Mouse (Mus musculus) ES-E14 (cell line): Measurements from ENCODE around the gene Zfp612. TPM values are rescaled to one million over a fixed set of nuclear protein-coding genes. Genes with fewer than 3 reads are reported as not detected.

Experiments used
- DNase-seq: peaks from one replicate; pipeline ENCODE4 v3.0.0-alpha.2; 2013; ENCODE audit warnings: low read depth, low spot score
- H3K27ac ChIP-seq: 2 replicates; pipeline ENCODE4 v1.5.1; 2012; ENCODE audit warnings: low read depth, mild to moderate bottlenecking, low read length, moderate library complexity, mixed read lengths; ENCODE audit not compliant: poor library complexity, insufficient read depth, severe bottlenecking
- H3K36me3 ChIP-seq: 2 replicates; pipeline ENCODE4 v1.6.1; 2012; ENCODE audit warnings: mild to moderate bottlenecking, low read length, moderate library complexity, mixed read lengths; ENCODE audit not compliant: control insufficient read depth, poor library complexity, insufficient read depth, severe bottlenecking
- H3K4me1 ChIP-seq, 2 experiments: fragments of 150-350 bp in 1 of 2; sonication (generic) in 1 of 2; 2 replicates each; pipeline ENCODE4 v1.6.1; 2012; ENCODE audit warnings: low read length in 2 of 2, mild to moderate bottlenecking in 1 of 2, mixed read lengths in 1 of 2; ENCODE audit not compliant: control insufficient read depth in 2 of 2, insufficient read depth in 2 of 2, poor library complexity in 1 of 2
- H3K4me3 ChIP-seq, 2 experiments: fragments of 150-350 bp in 1 of 2; sonication (generic) in 1 of 2; 2 replicates each; pipeline ENCODE4 v1.5.1; 2012; ENCODE audit warnings: low read length in 2 of 2, low read depth in 1 of 2, mild to moderate bottlenecking in 1 of 2, mixed read lengths in 1 of 2; ENCODE audit not compliant: insufficient read depth in 1 of 2, poor library complexity in 1 of 2, severe bottlenecking in 1 of 2
- H3K9ac ChIP-seq: 2 replicates; pipeline ENCODE4 v1.6.1; 2012; ENCODE audit warnings: low read depth, mild to moderate bottlenecking, low read length, mixed read lengths; ENCODE audit not compliant: poor library complexity, insufficient read depth, severe bottlenecking
- H3K9me3 ChIP-seq: fragments of 150-350 bp; sonication (generic); 2 replicates; pipeline ENCODE4 v1.6.1; 2012; ENCODE audit warnings: low read depth, mild to moderate bottlenecking, low read length; ENCODE audit not compliant: control insufficient read depth, insufficient read depth
- CHD2 ChIP-seq: IDR thresholded peaks from 2 replicates; pipeline ENCODE4 v1.6.1; 2014; ENCODE audit warnings: mild to moderate bottlenecking, low read depth, low read length, inconsistent platforms
- HCFC1 ChIP-seq: IDR thresholded peaks from 2 replicates; pipeline ENCODE4 v1.6.1; 2012; ENCODE audit warnings: low read length, inconsistent platforms, borderline replicate concordance; ENCODE audit not compliant: insufficient read depth
- MAFK ChIP-seq: IDR thresholded peaks from 2 replicates; pipeline ENCODE4 v1.6.1; 2014; ENCODE audit warnings: mild to moderate bottlenecking, low read depth, low read length, inconsistent platforms; ENCODE audit not compliant: insufficient read depth
- ZC3H11A ChIP-seq: IDR thresholded peaks from 2 replicates; pipeline ENCODE4 v1.6.1; 2012; ENCODE audit warnings: low read depth, mild to moderate bottlenecking, inconsistent platforms, low read length, borderline replicate concordance
- ZNF384 ChIP-seq: IDR thresholded peaks from 2 replicates; pipeline ENCODE4 v1.6.1; 2012; ENCODE audit warnings: low read depth, low read length, inconsistent platforms
- in situ Hi-C, 2 experiments: fragments of 600-800 bp; cut with MboI; formaldehyde crosslinking; loops; one replicate each; pipeline ENCODE4 v1.15.1; 2025; ENCODE audit warnings: low sequenced_read_pairs in 2 of 2, inconsistent platforms in 1 of 2; ENCODE audit not compliant: unreplicated experiment in 2 of 2
- total RNA-seq: library from RNA; depleted of rRNA; stranded (reverse); fragments of 300-350 nt; gene quantifications from 2 replicates; pipeline ENCODE4 v1.2.3, GENCODE M21; 2012

Zfp612 gene
- total RNA-seq, 1 experiment = 3.9 TPM

GRCm38 (mm10) chr8:110039659-110040058, 39.9 kb upstream of the Zfp612 start, which contains the start of gene Chst4:
Gene Chst4 (minus strand): TSS chr8:110039740.
- no peak within 1 kb of the TSS for H3K9ac ChIP-seq
- H3K4me3 ChIP-seq = no peak within 1 kb of the TSS
- H3K36me3 ChIP-seq = no peaks in the 10 kb centered on the region
- no peaks in the 10 kb centered on the region for H3K9me3 ChIP-seq
- no peak within 1 kb of the TSS for H3K27ac ChIP-seq
- TF ChIP-seq CHD2 (no peak), ZNF384 (no peak), HCFC1 (no peak), ZC3H11A (no peak), MAFK (no peak)
- DNase-seq = no peak
- in situ Hi-C loops = no loop called here
- H3K4me1 ChIP-seq = no peaks in the 10 kb centered on the region

GRCm38 (mm10) chr8:110040509-110040908, 39.0 kb upstream of the Zfp612 start:
- Histone ChIP-seq H3K36me3 (no peaks in the 10 kb centered on the region), H3K4me3 (no peak overlapping the region), H3K9me3 (no peaks in the 10 kb centered on the region), H3K4me1 (no peaks in the 10 kb centered on the region), H3K27ac (no peak overlapping the region), H3K9ac (no peak overlapping the region)
- TF ChIP-seq ZC3H11A (no peak), CHD2 (no peak), HCFC1 (no peak), MAFK (no peak), ZNF384 (no peak)
- no peak for DNase-seq
- in situ Hi-C loops = no loop called here

GRCm38 (mm10) chr8:110051208-110051607, 28.3 kb upstream of the Zfp612 start:
- TF ChIP-seq ZNF384 = no peak
- no peak for TF ChIP-seq CHD2
- TF ChIP-seq HCFC1 = no peak
- TF ChIP-seq ZC3H11A = no peak
- TF ChIP-seq MAFK = no peak
- H3K27ac ChIP-seq = no peak overlapping the region
- H3K9ac ChIP-seq = no peak overlapping the region
- H3K4me3 ChIP-seq = no peak overlapping the region
- no peaks in the 10 kb centered on the region for H3K9me3 ChIP-seq
- no peaks in the 10 kb centered on the region for H3K36me3 ChIP-seq
- in situ Hi-C loops = no loop called here
- no peak for DNase-seq
- H3K4me1 ChIP-seq = no peaks in the 10 kb centered on the region

GRCm38 (mm10) chr8:110058207-110058606, 21.3 kb upstream of the Zfp612 start:
- H3K4me1 ChIP-seq = no peaks in the 10 kb centered on the region
- no peak overlapping the region for H3K4me3 ChIP-seq
- no peak overlapping the region for H3K9ac ChIP-seq
- H3K27ac ChIP-seq = no peak overlapping the region
- no peak for DNase-seq
- TF ChIP-seq ZNF384 (no peak), ZC3H11A (no peak), HCFC1 (no peak), MAFK (no peak), CHD2 (no peak)
- H3K9me3 ChIP-seq = no peaks in the 10 kb centered on the region
- in situ Hi-C loops = no loop called here
- no peaks in the 10 kb centered on the region for H3K36me3 ChIP-seq

- H3K36me3 ChIP-seq = no peaks in the 10 kb centered on the region
- no peaks in the 10 kb centered on the region for H3K9me3 ChIP-seq
- no peak overlapping the region for H3K27ac ChIP-seq
- DNase-seq = no peak
- H3K4me3 ChIP-seq = no peak overlapping the region
- no peak for TF ChIP-seq HCFC1
- TF ChIP-seq ZNF384 = no peak
- no peak for TF ChIP-seq CHD2
- no peak for TF ChIP-seq ZC3H11A
- TF ChIP-seq MAFK = no peak
- no peaks in the 10 kb centered on the region for H3K4me1 ChIP-seq
- in situ Hi-C loops = no loop called here
- no peak overlapping the region for H3K9ac ChIP-seq
Measured at GRCm38 (mm10) chr8:110064161-110064560, 15.4 kb upstream of the Zfp612 start.
